Mouse (Mus musculus) bone marrow, adult 2 months (tissue): ENCODE data around the gene 4933428G20Rik.

ENCODE experiments used
- CTCF ChIP-seq: fragments of 200-500 bp; IDR thresholded peaks from 2 replicates; pipeline ENCODE4 v1.5.1; 2011; ENCODE audit warnings: low read length, control low read depth; ENCODE audit not compliant: control insufficient read depth, insufficient read depth
- POLR2A ChIP-seq: fragments of 200-500 bp; IDR thresholded peaks from 2 replicates; pipeline ENCODE4 v1.6.1; 2011; ENCODE audit warnings: low read depth, mild to moderate bottlenecking, control low read depth, low read length, borderline replicate concordance; ENCODE audit not compliant: control insufficient read depth

- no peak for TF ChIP-seq POLR2A
- TF ChIP-seq CTCF = no peak
Observed at GRCm38 (mm10) chr11:97524306-97524705, 24.2 kb upstream of the 4933428G20Rik start.
